Mouse (Mus musculus): ENCODE data around the gene Ptpre. TPM values are rescaled to one million over a fixed set of nuclear protein-coding genes. Genes with fewer than 3 reads are reported as not detected.

The Ptpre gene
- polyA plus RNA-seq, 1 experiment from 2014 or later, result 4.9 TPM

- ATAC-seq (ENCODE audit: insufficient number of reproducible peaks, low FRiP score, low TSS enrichment, low read depth), result no peak
Observed at GRCm38 (mm10) chr7:135517191-135517590, 20.1 kb upstream of the Ptpre start.

GRCm38 (mm10) chr7:135520241-135520640 is 17.0 kb upstream of the Ptpre start:
- 18% methylated on average over 5 of the region's 5 CpGs for WGBS
- no peak overlapping the region for H3K4me3 ChIP-seq
- H3K27ac ChIP-seq, result no peak overlapping the region
- no peak overlapping the region for H3K4me2 ChIP-seq
- no peaks in the 10 kb centered on the region for H3K27me3 ChIP-seq
- H3K9me3 ChIP-seq, result no peaks in the 10 kb centered on the region
- no peaks in the 10 kb centered on the region for H3K4me1 ChIP-seq
- no peaks in the 10 kb centered on the region for H3K36me3 ChIP-seq
- ATAC-seq (ENCODE audit: insufficient number of reproducible peaks, low FRiP score, low TSS enrichment, low read depth), result no peak
- H3K9ac ChIP-seq, result no peak overlapping the region

More at GRCm38 (mm10) chr7:135517191-135517590, 20.1 kb upstream of the Ptpre start:
- WGBS, result 23% methylated on average over 4 of the region's 4 CpGs
- no peaks in the 10 kb centered on the region for H3K27me3 ChIP-seq
- H3K9ac ChIP-seq, result no peak overlapping the region
- no peak overlapping the region for H3K4me2 ChIP-seq
- H3K4me1 ChIP-seq, result no peaks in the 10 kb centered on the region
- no peak overlapping the region for H3K4me3 ChIP-seq
- no peaks in the 10 kb centered on the region for H3K36me3 ChIP-seq
- no peaks in the 10 kb centered on the region for H3K9me3 ChIP-seq
- H3K27ac ChIP-seq, result no peak overlapping the region

GRCm38 (mm10) chr7:135521755-135522512 is 15.3 kb upstream of the Ptpre start:
- Histone ChIP-seq H3K27ac (no peak overlapping the region), H3K4me1 (no peaks in the 10 kb centered on the region), H3K36me3 (no peaks in the 10 kb centered on the region), H3K4me2 (no peak overlapping the region), H3K9me3 (no peaks in the 10 kb centered on the region), H3K27me3 (no peaks in the 10 kb centered on the region), H3K4me3 (no peak overlapping the region), H3K9ac (no peak overlapping the region)
- 78% methylated on average over 15 of the region's 15 CpGs for WGBS
- no peak for ATAC-seq (ENCODE audit: insufficient number of reproducible peaks, low FRiP score, low TSS enrichment, low read depth)

GRCm38 (mm10) chr7:135523981-135524380 is 13.3 kb upstream of the Ptpre start:
- H3K4me1 ChIP-seq, result no peaks in the 10 kb centered on the region
- no peaks in the 10 kb centered on the region for H3K36me3 ChIP-seq
- no peak overlapping the region for H3K27ac ChIP-seq
- no peaks in the 10 kb centered on the region for H3K9me3 ChIP-seq
- no peak for ATAC-seq (ENCODE audit: insufficient number of reproducible peaks, low FRiP score, low TSS enrichment, low read depth)
- no peak overlapping the region for H3K9ac ChIP-seq
- H3K4me2 ChIP-seq, result no peak overlapping the region
- H3K27me3 ChIP-seq, result no peaks in the 10 kb centered on the region
- WGBS, result 35% methylated on average over 4 of the region's 4 CpGs
- H3K4me3 ChIP-seq, result no peak overlapping the region

GRCm38 (mm10) chr7:135524424-135524967 is 12.8 kb upstream of the Ptpre start:
- Histone ChIP-seq H3K27me3 (no peaks in the 10 kb centered on the region), H3K36me3 (no peaks in the 10 kb centered on the region), H3K4me1 (no peaks in the 10 kb centered on the region), H3K27ac (no peak overlapping the region), H3K9ac (no peak overlapping the region), H3K4me2 (no peak overlapping the region), H3K4me3 (no peak overlapping the region), H3K9me3 (no peaks in the 10 kb centered on the region)
- 72% methylated on average over 6 of the region's 6 CpGs for WGBS
- ATAC-seq (ENCODE audit: insufficient number of reproducible peaks, low FRiP score, low TSS enrichment, low read depth), result no peak

- Histone ChIP-seq H3K36me3 (no peaks in the 10 kb centered on the region), H3K4me1 (no peaks in the 10 kb centered on the region), H3K4me2 (no peak overlapping the region), H3K27me3 (no peaks in the 10 kb centered on the region), H3K9ac (no peak overlapping the region), H3K27ac (no peak overlapping the region), H3K9me3 (no peaks in the 10 kb centered on the region), H3K4me3 (no peak overlapping the region)
- ATAC-seq (ENCODE audit: insufficient number of reproducible peaks, low FRiP score, low TSS enrichment, low read depth), result no peak
- WGBS, result 83% methylated on average over 3 of the region's 3 CpGs
Observed at GRCm38 (mm10) chr7:135526574-135527152, 10.6 kb upstream of the Ptpre start.

- 34% methylated on average over 3 of the region's 3 CpGs for WGBS
- H3K36me3 ChIP-seq, result no peaks in the 10 kb centered on the region
- H3K9me3 ChIP-seq, result no peaks in the 10 kb centered on the region
- H3K4me2 ChIP-seq, result no peak overlapping the region
- H3K4me3 ChIP-seq, result no peak overlapping the region
- no peak overlapping the region for H3K9ac ChIP-seq
- no peaks in the 10 kb centered on the region for H3K27me3 ChIP-seq
- ATAC-seq (ENCODE audit: insufficient number of reproducible peaks, low FRiP score, low TSS enrichment, low read depth), result no peak
- H3K27ac ChIP-seq, result no peak overlapping the region
- H3K4me1 ChIP-seq, result no peaks in the 10 kb centered on the region
Observed at GRCm38 (mm10) chr7:135527169-135527568, 10.1 kb upstream of the Ptpre start.

GRCm38 (mm10) chr7:135528515-135528914 is 8.8 kb upstream of the Ptpre start, which contains the start of gene Clrn3:
Gene Clrn3 (minus strand): TSS chr7:135528654.
- Histone ChIP-seq H3K9me3 (no peaks in the 10 kb centered on the region), H3K4me3 (no peak within 1 kb of the TSS), H3K27ac (no peak within 1 kb of the TSS), H3K4me1 (no peaks in the 10 kb centered on the region), H3K27me3 (no peaks in the 10 kb centered on the region), H3K36me3 (no peaks in the 10 kb centered on the region), H3K4me2 (no peak within 1 kb of the TSS), H3K9ac (no peak within 1 kb of the TSS)
- WGBS, result 79% methylated on average over 7 of the region's 7 CpGs
- ATAC-seq (ENCODE audit: insufficient number of reproducible peaks, low FRiP score, low TSS enrichment, low read depth), result no peak

- H3K9me3 ChIP-seq, result no peaks in the 10 kb centered on the region
- 93% methylated on average over 2 of the region's 2 CpGs for whole genome bisulfite sequencing
- no peak overlapping the region for H3K9ac ChIP-seq
- no peak overlapping the region for H3K4me2 ChIP-seq
- H3K4me3 ChIP-seq, result no peak overlapping the region
- no peaks in the 10 kb centered on the region for H3K36me3 ChIP-seq
- no peak for ATAC-seq (ENCODE audit: insufficient number of reproducible peaks, low FRiP score, low TSS enrichment, low read depth)
- no peak overlapping the region for H3K27ac ChIP-seq
- H3K27me3 ChIP-seq, result no peaks in the 10 kb centered on the region
- H3K4me1 ChIP-seq, result no peaks in the 10 kb centered on the region
Observed at GRCm38 (mm10) chr7:135529068-135529467, 8.2 kb upstream of the Ptpre start.

- H3K27me3 ChIP-seq, result peaks cover 16% of the 10 kb centered on the region; the same call in 1 of the 2 replicates
- no peak overlapping the region for H3K27ac ChIP-seq
- no peak overlapping the region for H3K9ac ChIP-seq
- H3K9me3 ChIP-seq, result no peaks in the 10 kb centered on the region
- H3K4me3 ChIP-seq, result no peak overlapping the region
- peaks cover 6% of the 10 kb centered on the region for H3K4me1 ChIP-seq
- no peak overlapping the region for H3K4me2 ChIP-seq
- no peaks in the 10 kb centered on the region for H3K36me3 ChIP-seq
- WGBS, result 35% methylated on average over 2 of the region's 2 CpGs
- no peak for ATAC-seq (ENCODE audit: insufficient number of reproducible peaks, low FRiP score, low TSS enrichment, low read depth)
Observed at GRCm38 (mm10) chr7:135534548-135535189, 2.6 kb upstream of the Ptpre start.

- no peak overlapping the region for H3K9ac ChIP-seq
- WGBS, result 75% methylated on average over 3 of the region's 3 CpGs
Observed at GRCm38 (mm10) chr7:135535908-135536307, 1.4 kb upstream of the Ptpre start.

More at GRCm38 (mm10) chr7:135535908-135536307, 1.4 kb upstream of the Ptpre start:
- ATAC-seq (ENCODE audit: insufficient number of reproducible peaks, low FRiP score, low TSS enrichment, low read depth), result no peak
- Histone ChIP-seq H3K36me3 (no peaks in the 10 kb centered on the region), H3K4me1 (peaks cover 6% of the 10 kb centered on the region), H3K27me3 (peaks cover 20% of the 10 kb centered on the region; the same call in 1 of the 2 replicates), H3K4me2 (no peak overlapping the region), H3K9me3 (no peaks in the 10 kb centered on the region), H3K4me3 (no peak overlapping the region), H3K27ac (no peak overlapping the region)

All from limb, embryonic 15.5 days (tissue).